Mouse (Mus musculus): ENCODE results near the gene Calml3. TPM values are rescaled to one million over a fixed set of nuclear protein-coding genes. Genes with fewer than 3 reads are reported as not detected.

Gene Calml3
- polyA plus RNA-seq, 1 experiment from 2014 or later, result not detected

DNA sequence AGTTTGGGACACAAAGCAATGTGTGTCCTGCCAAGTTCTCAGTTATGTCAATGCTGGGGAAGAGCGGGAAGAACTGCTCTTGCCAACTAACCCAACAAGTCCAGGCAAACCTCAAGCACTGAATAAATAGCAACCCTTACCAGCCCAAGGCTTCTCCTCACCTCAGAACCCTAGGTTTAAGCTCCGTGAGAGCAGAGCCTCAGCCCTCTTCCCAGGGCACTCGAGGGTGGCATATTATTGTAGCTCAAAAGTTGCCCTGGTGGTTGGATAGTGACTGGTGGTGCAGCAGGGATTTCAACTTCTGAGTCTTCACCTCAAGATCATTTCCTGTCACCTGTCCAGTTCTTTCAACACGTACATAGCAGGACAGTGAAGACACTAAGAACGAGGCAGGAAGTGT, 27.4 kb upstream of the Calml3 start:
- Histone ChIP-seq H3K4me3 (ENCODE audit: low read depth, low read length) (no peak overlapping the region), H3K9me3 (ENCODE audit: low read depth, low read length) (no peaks in the 10 kb centered on the region), H3K27me3 (ENCODE audit: insufficient read depth, low read length) (no peaks in the 10 kb centered on the region), H3K36me3 (ENCODE audit: insufficient read depth) (no peaks in the 10 kb centered on the region), H3K27ac (ENCODE audit: low read depth) (peak overlapping the region; percentile 19; the same call in 1 of the 2 replicates), H3K4me1 (ENCODE audit: insufficient read depth) (no peaks in the 10 kb centered on the region), H3K4me2 (no peak overlapping the region), H3K9ac (no peak overlapping the region)
- DNase-seq (peak; percentile 5), ATAC-seq (ENCODE audit: insufficient read depth) (peak; percentile 38; the same call in 1 of the 2 replicates)
- 55% methylated on average over 5 of the region's 5 CpGs for WGBS
- TF ChIP-seq CTCF (IDR thresholded peaks at IDR 0.05; ENCODE audit: low read depth), result no peak

DNA sequence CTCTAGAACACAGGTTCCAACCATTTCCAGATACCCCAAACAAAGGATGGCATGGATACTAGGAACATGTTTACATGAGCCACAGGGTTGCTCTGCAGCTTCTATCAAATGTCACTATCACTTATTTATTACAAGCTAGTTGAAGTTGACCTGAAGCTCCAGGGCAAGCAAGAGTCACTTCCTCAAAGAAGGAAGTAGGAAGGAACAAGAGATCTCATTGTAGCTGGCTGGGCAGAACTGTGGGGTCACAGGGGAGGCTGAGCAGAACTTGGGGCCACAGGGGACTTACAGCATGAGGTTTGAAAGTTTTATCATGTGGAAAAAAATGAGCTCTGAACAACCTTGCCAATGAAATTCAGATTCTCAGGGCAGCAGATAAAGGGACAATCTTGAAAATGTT, 21.6 kb upstream of the Calml3 start:
- TF ChIP-seq CTCF (IDR thresholded peaks at IDR 0.05; ENCODE audit: low read depth), result no peak
- H3K4me1 ChIP-seq (ENCODE audit: insufficient read depth), result no peaks in the 10 kb centered on the region
- no peaks in the 10 kb centered on the region for H3K9me3 ChIP-seq (ENCODE audit: low read depth, low read length)
- H3K4me3 ChIP-seq (ENCODE audit: low read depth, low read length), result no peak overlapping the region
- H3K9ac ChIP-seq, result no peak overlapping the region
- DNase-seq (no peak), ATAC-seq (ENCODE audit: insufficient read depth) (no peak)
- no peaks in the 10 kb centered on the region for H3K27me3 ChIP-seq (ENCODE audit: insufficient read depth, low read length)
- H3K4me2 ChIP-seq, result no peak overlapping the region
- no peaks in the 10 kb centered on the region for H3K36me3 ChIP-seq (ENCODE audit: insufficient read depth)
- H3K27ac ChIP-seq (ENCODE audit: low read depth), result no peak overlapping the region

- WGBS, result 59% methylated on average over 4 of the region's 4 CpGs
- Histone ChIP-seq H3K4me2 (no peak overlapping the region), H3K27ac (ENCODE audit: low read depth) (no peak overlapping the region), H3K4me3 (ENCODE audit: low read depth, low read length) (no peak overlapping the region), H3K36me3 (ENCODE audit: insufficient read depth) (no peaks in the 10 kb centered on the region), H3K9me3 (ENCODE audit: low read depth, low read length) (no peaks in the 10 kb centered on the region), H3K27me3 (ENCODE audit: insufficient read depth, low read length) (no peaks in the 10 kb centered on the region), H3K4me1 (ENCODE audit: insufficient read depth) (no peaks in the 10 kb centered on the region), H3K9ac (no peak overlapping the region)
- no peak for TF ChIP-seq CTCF (IDR thresholded peaks at IDR 0.05; ENCODE audit: low read depth)
- DNase-seq (no peak), ATAC-seq (ENCODE audit: insufficient read depth) (no peak)
Observed at GRCm38 (mm10) chr13:3822105-3822504, 18.0 kb upstream of the Calml3 start.

GRCm38 (mm10) chr13:3818740-3819076, 14.6 kb upstream of the Calml3 start:
- 58% methylated on average over 2 of the region's 2 CpGs for WGBS
- Histone ChIP-seq H3K27ac (ENCODE audit: low read depth) (no peak overlapping the region), H3K4me2 (no peak overlapping the region), H3K36me3 (ENCODE audit: insufficient read depth) (no peaks in the 10 kb centered on the region), H3K9me3 (ENCODE audit: low read depth, low read length) (no peaks in the 10 kb centered on the region), H3K4me1 (ENCODE audit: insufficient read depth) (no peaks in the 10 kb centered on the region), H3K9ac (no peak overlapping the region), H3K27me3 (ENCODE audit: insufficient read depth, low read length) (no peaks in the 10 kb centered on the region), H3K4me3 (ENCODE audit: low read depth, low read length) (no peak overlapping the region)
- DNase-seq (no peak), ATAC-seq (ENCODE audit: insufficient read depth) (no peak)
- no peak for TF ChIP-seq CTCF (IDR thresholded peaks at IDR 0.05; ENCODE audit: low read depth)

DNA sequence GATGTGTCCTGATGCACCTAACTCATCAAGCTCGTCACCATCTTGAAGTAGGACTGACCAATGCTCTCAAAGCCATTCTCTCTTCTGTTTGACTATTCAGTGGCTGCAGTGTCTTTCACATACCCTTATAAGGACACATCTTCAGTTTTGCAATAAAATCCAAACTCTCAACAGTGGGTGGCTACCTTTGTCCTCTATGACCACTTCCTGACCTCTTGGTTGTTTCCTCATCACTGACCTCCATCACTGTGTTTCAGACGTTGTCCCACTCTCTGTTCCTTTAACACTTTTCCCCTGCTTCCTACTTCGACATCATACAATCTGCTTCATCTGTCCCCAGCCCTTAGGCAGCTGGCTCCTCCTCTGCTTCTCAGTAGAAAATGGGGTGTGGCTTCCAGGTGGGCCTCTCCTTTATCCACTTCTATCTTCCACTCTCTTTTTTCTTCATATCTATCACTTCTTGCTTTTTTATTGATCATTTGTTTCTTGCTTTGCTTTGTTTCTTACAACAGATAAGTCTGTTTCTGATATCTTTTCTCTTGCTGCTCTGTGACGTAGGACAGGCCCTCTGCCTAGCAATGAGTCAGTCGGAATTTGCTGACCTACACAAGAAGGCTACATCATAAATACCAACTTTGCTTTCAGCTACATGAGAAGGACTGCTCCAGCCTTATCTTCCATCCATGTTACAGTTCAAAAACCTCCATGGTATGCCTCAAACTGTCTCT, 14.1 kb upstream of the Calml3 start:
- Histone ChIP-seq H3K36me3 (ENCODE audit: insufficient read depth) (no peaks in the 10 kb centered on the region), H3K4me1 (ENCODE audit: insufficient read depth) (no peaks in the 10 kb centered on the region), H3K9me3 (ENCODE audit: low read depth, low read length) (no peaks in the 10 kb centered on the region), H3K27ac (ENCODE audit: low read depth) (no peak overlapping the region), H3K9ac (no peak overlapping the region), H3K4me2 (no peak overlapping the region), H3K4me3 (ENCODE audit: low read depth, low read length) (no peak overlapping the region), H3K27me3 (ENCODE audit: insufficient read depth, low read length) (no peaks in the 10 kb centered on the region)
- TF ChIP-seq CTCF (IDR thresholded peaks at IDR 0.05; ENCODE audit: low read depth), result no peak
- 70% methylated on average over 5 of the region's 5 CpGs for WGBS
- DNase-seq, result no peak
- no peak for ATAC-seq (ENCODE audit: insufficient read depth)

DNA sequence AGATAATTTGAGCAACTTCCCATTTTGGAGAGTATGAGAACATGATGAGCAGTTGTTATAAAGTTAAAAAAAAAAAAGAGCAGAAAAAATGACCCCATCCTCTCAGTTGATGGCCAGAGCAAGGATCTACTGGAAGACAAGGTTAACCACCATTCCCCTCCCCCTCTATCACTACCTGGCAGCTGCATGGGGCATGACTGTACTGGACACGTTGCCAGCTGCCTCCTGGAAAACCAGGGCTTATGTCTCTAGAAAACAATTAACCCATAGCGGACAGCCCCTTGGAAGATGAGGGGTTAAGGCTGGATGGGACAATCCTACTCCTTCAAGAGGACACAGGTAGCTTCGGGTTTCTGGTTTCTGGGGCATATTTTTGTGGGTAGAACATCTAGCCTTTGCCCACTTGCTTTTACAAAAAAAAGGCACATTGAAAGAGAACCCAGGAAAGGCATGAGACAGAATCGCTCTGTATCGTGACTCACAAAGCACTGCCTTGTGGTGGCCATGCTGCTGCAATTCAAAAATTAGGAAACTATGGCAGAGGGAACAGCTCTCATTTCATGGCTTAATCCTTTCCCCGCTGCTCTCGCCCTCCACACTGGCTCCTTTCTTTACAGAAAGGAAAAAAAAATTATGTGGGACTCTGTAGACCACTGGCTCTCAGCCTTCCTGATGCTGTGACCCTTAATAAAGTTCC, 3.2 kb upstream of the Calml3 start:
- Histone ChIP-seq H3K9ac (no peak overlapping the region), H3K27ac (ENCODE audit: low read depth) (no peak overlapping the region), H3K36me3 (ENCODE audit: insufficient read depth) (no peaks in the 10 kb centered on the region), H3K4me2 (no peak overlapping the region), H3K27me3 (ENCODE audit: insufficient read depth, low read length) (no peaks in the 10 kb centered on the region), H3K4me3 (ENCODE audit: low read depth, low read length) (no peak overlapping the region), H3K4me1 (ENCODE audit: insufficient read depth) (peaks cover 5% of the 10 kb centered on the region; the same call in 1 of the 2 replicates), H3K9me3 (ENCODE audit: low read depth, low read length) (no peaks in the 10 kb centered on the region)
- DNase-seq, result no peak
- ATAC-seq (ENCODE audit: insufficient read depth), result no peak
- WGBS, result 81% methylated on average over 7 of the region's 7 CpGs
- TF ChIP-seq CTCF (IDR thresholded peaks at IDR 0.05; ENCODE audit: low read depth), result no peak

GRCm38 (mm10) chr13:3805638-3806037, 1.5 kb upstream of the Calml3 start:
- H3K9ac ChIP-seq, result no peak overlapping the region
- H3K4me3 ChIP-seq (ENCODE audit: low read depth, low read length), result no peak overlapping the region
- no peaks in the 10 kb centered on the region for H3K36me3 ChIP-seq (ENCODE audit: insufficient read depth)
- TF ChIP-seq CTCF (IDR thresholded peaks at IDR 0.05; ENCODE audit: low read depth), result no peak
- no peak overlapping the region; the same call in 1 of the 2 replicates for H3K27ac ChIP-seq (ENCODE audit: low read depth)
- ATAC-seq (ENCODE audit: insufficient read depth), result no peak
- H3K4me1 ChIP-seq (ENCODE audit: insufficient read depth), result peaks cover 5% of the 10 kb centered on the region; the same call in 1 of the 2 replicates
- no peak overlapping the region for H3K4me2 ChIP-seq
- no peaks in the 10 kb centered on the region for H3K9me3 ChIP-seq (ENCODE audit: low read depth, low read length)
- no peaks in the 10 kb centered on the region for H3K27me3 ChIP-seq (ENCODE audit: insufficient read depth, low read length)
- peak; percentile 10 for DNase-seq
- 58% methylated on average over 5 of the region's 5 CpGs for WGBS
